Mouse (Mus musculus) adipose tissue, adult 10 weeks (tissue): ENCODE measurements around the gene Tmem156. TPM values are rescaled to one million over a fixed set of nuclear protein-coding genes. Genes with fewer than 3 reads are reported as not detected.

Source experiments
- polyA plus RNA-seq: library from polyadenylated mRNA; stranded (reverse); fragments of 350-450 nt; fragmentation: Illumina TruSeq; extraction: RNeasy Lipid Tissue Mini Kit (QIAGEN cat#74804); gene quantifications from one replicate; pipeline ENCODE4 v1.2.3, GENCODE M21; 2014; ENCODE audit warnings: low read depth, low replicate concordance

The Tmem156 gene
- polyA plus RNA-seq = 0.88 TPM

DNA sequence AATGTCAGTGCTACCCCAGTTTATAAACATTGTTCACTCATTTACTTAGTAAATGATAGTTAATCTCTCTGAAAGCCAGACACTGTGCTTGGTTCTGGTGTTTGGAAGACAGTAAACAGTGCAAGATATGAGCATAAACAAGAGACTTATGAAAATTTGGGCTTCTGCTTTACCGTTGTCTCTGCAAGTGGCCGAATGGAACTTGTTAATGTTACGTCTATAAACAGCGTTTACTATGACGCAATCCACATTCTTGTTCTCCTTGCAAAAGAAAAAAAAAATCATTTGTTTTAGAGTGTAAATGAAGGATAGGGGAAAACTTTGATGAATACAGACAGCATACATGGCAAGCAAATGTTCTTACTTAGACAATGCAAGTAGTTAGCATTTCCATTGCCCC, at the start of gene Tmem156:
TSS of gene Tmem156 (minus strand) at position 212 of the 400 bp plus-strand sequence.

DNA sequence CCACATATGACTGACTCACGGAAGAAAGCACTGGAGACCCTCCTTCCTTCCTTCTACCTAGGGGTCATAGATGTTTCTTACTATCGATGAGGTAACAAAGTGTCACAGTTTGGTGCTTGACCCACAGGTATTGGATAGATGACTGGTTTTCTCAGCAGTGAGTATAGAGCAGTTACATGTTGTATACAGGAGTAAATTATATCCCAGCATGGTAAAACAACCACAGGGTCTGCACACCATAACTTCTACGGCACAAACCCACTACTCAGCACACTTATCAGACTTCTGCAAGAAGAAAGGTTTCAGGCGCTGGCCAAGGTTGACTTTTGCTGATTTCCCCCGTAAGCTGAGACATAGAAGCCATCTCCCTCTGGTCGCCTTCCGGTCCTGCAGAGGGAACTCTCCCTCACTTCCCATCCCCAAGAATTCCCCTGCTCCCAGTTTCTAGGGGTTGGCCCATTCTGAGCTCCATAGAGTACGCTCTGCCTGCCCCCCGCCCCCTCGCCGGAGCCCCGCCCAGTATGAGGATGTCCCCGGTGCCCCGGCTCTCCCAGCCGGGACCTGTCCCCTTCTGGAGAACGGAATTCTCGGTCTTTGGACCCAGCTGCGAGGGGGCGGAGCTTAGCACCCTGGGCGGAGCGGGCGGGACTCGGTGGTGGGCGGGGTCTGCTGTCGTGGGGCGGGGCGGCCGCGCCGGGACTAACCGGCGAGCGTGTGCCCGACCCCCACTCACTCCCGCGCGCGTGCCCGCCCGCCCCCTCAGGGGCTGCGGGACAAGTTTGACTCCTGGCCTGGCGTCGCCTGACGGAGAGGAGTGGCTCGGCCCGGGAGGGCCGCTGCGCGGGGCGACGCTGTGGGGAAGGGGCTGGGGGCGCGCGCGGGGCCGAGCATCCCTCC, 15.2 kb upstream of the Tmem156 start, which contains the start of gene Klhl5:
TSS of gene Klhl5 (plus strand) at position 664 of the 897 bp plus-strand sequence.

Other genes with a start within 250 kb of the Tmem156 start
- gene Tlr1, start 158.6 kb downstream of the Tmem156 start, polyA plus RNA-seq = 3.2 TPM
- gene Tlr6, start 132.0 kb downstream of the Tmem156 start, polyA plus RNA-seq = 0.99 TPM
- 32.2 TPM for gene Fam114a1, start 122.1 kb downstream of the Tmem156 start, polyA plus RNA-seq
- gene Klhl5, start 15.4 kb upstream of the Tmem156 start, polyA plus RNA-seq = 43.6 TPM
- 11.1 TPM for gene Wdr19, start 107.6 kb upstream of the Tmem156 start, polyA plus RNA-seq
- 23.0 TPM for gene Rfc1, start 243.5 kb upstream of the Tmem156 start, polyA plus RNA-seq